Mouse (Mus musculus) adipocyte (in vitro differentiated cells): ENCODE data around the gene Zfp536.

Source experiments
- DNase-seq: peaks from one replicate; pipeline ENCODE4 v3.0.0-alpha.2; 2016; ENCODE audit warnings: low spot score

Zfp536 gene

DNA sequence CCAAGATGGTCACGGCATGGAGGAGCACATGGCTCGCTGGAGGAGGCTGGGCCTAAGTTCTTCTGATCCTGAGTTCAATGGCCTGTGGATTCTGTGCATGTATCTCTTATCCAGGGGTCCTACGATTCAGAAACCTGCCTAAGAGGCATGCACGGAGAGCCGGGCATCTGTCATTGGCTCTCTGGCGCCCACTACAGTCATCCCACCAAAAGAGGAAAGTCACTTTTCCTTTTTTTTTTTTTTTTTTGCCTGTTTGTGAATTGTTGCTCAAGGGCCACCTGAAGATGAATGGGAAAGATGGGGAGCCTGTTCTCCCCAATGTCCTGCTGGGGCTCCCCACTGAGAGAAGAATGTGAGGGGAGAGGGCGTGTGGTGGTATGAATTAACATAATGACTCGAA, 301.7 kb downstream of the Zfp536 start:
- no peak for DNase-seq

DNA sequence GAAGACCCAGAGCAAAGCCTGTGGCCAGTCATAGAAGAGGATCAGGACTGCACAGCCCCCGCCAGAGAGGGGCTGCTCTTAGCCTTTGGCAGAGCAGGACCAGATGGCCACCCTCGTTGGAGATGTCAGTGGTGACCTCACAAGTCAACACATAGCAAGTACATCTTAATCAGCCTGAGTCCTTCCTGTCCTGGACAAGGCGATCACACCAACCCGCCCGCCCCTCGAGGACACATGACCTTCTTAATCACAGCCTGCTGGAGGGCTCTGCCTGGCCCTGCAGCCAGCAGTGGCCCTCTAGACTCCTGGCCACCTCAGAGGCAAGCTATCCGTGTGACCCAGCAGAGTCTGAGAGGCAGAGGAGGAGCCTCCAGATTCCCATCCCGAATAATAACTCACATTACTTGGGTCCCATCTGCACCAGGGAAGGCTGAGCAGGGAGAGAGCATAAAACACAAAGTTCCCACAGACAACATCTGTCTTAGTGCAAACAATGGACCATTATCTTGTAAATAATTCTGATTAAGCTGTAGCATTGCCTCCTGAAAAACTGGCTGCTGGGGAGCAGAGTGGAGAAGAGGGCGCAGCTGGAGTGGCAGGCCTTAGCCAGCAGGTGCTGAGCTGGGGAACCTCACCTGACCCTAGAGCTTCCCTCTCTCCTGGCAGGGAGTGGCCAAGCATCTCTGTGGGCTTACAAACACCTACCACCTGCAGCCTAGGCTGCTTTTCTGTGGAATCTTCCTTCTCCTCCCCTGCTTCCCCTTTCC, 306.8 kb downstream of the Zfp536 start:
- DNase-seq: no peak

- no peak for DNase-seq
Measured at GRCm38 (mm10) chr7:37464186-37464721, 309.2 kb downstream of the Zfp536 start.

DNA sequence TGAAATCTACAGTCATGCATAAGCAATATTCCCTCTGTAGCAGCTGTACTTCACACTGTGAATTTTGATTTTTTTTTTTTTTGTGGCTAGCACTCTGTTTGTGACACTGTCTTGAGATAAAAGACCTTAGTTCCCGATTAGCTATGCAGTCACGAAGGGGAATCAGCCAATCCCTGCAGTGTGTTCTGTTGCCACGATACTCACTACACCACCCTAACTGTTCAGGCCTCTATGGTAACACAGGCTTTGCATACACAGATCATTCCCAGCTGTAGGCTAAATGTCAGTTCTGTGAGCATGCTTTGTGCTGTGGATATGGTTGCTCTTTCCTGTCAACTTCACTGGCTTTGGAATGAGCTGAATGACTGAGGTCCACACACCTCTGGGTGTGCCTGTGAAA, 325.9 kb downstream of the Zfp536 start:
- DNase-seq: no peak

- no peak for DNase-seq
Measured at GRCm38 (mm10) chr7:37439912-37440311, 333.5 kb downstream of the Zfp536 start.

GRCm38 (mm10) chr7:37439117-37439844, 334.2 kb downstream of the Zfp536 start:
- no peak for DNase-seq

DNA sequence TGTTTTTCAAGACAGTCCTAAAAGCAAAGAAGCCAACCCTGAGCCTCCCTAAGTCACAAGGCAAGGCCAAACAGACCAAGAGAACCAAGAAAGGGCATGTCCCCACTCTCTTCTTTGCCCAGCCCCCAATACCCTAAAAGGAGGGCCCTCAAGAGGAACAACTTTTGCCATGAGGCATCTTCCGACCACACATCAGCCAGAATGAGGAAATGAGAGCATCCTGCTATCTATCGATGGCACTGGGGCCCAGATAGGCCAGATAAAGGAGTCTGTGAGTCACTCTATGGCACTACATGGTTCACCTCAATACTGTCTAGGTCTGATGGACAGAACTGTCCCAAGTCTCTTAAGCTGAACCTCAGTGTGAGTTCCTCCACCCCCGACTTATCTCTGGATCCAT, 335.6 kb downstream of the Zfp536 start:
- no peak for DNase-seq

GRCm38 (mm10) chr7:37433156-37433555, 340.3 kb downstream of the Zfp536 start:
- no peak for DNase-seq

DNA sequence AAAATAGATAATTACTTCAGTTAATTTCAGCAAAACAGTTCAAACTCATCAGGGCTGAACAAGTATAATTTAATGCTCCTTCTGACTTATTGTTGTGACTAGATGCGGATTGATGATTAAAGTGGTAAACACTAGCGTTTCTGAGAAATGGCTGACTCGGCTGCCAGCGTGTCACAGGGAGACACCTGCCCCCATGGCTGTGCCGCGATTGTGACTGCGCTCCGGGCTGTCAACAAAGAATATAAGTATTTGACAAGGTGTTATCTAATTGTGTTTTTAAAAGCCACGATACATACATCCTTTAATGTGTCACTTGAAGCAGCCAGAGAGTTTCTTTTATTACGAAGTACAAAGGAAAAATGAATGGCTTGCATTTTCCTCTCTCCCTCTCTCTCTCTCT, 342.0 kb downstream of the Zfp536 start:
- no peak for DNase-seq

- no peak for DNase-seq
Measured at GRCm38 (mm10) chr7:37426061-37426460, 347.4 kb downstream of the Zfp536 start.

DNA sequence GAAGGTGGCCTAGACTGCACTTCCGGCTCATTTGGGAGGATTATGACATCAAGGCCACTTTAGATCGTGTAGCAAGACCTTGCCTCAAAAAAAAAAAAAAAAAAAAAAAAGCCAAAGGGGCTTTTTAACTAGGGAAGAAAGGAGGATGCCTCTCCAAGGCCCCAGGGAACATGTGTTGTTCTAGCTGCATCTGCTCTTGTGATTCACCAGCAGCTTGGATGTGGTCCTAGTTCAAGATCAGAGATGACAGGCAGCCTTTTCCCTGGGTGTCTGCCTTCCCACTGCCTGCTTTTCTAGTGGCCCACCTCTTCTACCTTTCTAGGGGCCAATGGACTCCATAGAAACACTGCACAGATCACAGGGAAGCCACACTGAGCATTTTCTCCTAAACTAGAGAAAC, 350.5 kb downstream of the Zfp536 start:
- no peak for DNase-seq
